ENCODE assay signal across 22 mouse cellular contexts in genomic region chr14:13399226-13400020, GRCm38 (mm10).
DNase-seq lines count a peak whose midpoint lies in the region; ATAC-seq and TF ChIP-seq lines count a peak whose summit lies in the region.
"Had no signal": no experiment of that assay in that cellular context is flagged by ENCODE, and none has a peak within 500 bp of the region (broad histone marks: within the 10 kb centered on the region; RNA-seq: fewer than 3 reads in every experiment).

No protein-coding gene starts in this region.

- peak; percentile 67; the same call in 1 of the 2 replicates for ATAC-seq in embryonic facial prominence, embryonic 14.5 days (ENCODE audit: low read depth)
- peak; percentile 57; the same call in 1 of the 2 replicates for ATAC-seq in kidney, postnatal 0 days (replicated peaks; ENCODE audit: low FRiP score, low read depth)
- ATAC-seq: forebrain, postnatal 0 days had no signal

- no peaks in the 10 kb centered on the region for H3K9me3 ChIP-seq in embryonic facial prominence, embryonic 14.5 days (ENCODE audit: control insufficient read depth, low read length)
- no peaks in the 10 kb centered on the region for H3K9me3 ChIP-seq in embryonic facial prominence, embryonic 10.5 days
- H3K9me3 ChIP-seq in kidney, postnatal 0 days (replicated peaks; ENCODE audit: low read length) = no peaks in the 10 kb centered on the region
- H3K9me3 ChIP-seq: heart, embryonic 15.5 days; hindbrain, embryonic 13.5 days; limb, embryonic 10.5 days; liver, embryonic 15.5 days; lung, embryonic 15.5 days had no signal

- no peak overlapping the region for H3K4me2 ChIP-seq in embryonic facial prominence, embryonic 14.5 days (ENCODE audit: low read depth, low read length)
- H3K4me2 ChIP-seq in kidney, postnatal 0 days (ENCODE audit: low read length) = no peak overlapping the region
- H3K4me2 ChIP-seq: heart, embryonic 15.5 days; hindbrain, embryonic 13.5 days; liver, embryonic 15.5 days; lung, embryonic 15.5 days had no signal

- no peak for DNase-seq in embryonic facial prominence, embryonic 14.5 days (ENCODE audit: low spot score)
- no peak for DNase-seq in embryonic facial prominence, embryonic 10.5 days (ENCODE audit: low spot score)
- DNase-seq in kidney, postnatal 0 days (ENCODE audit: low spot score) = peak; percentile 70
- DNase-seq in kidney, adult 11 months = no peak
- peak; percentile 8 for DNase-seq in R1 (ENCODE audit: low read depth, low spot score)
- peak; percentile 26 for DNase-seq in telencephalon, adult 2 months (ENCODE audit: low read depth, low spot score)
- DNase-seq in left cerebral cortex, postnatal 10 days (ENCODE audit: extremely low spot score in 1 of 2, low spot score in 2 of 2) = no peak
- DNase-seq: adrenal gland, postnatal 25 days; cerebellum, adult 11 months; forebrain, postnatal 0 days; heart, postnatal 36 days; kidney, adult 9 months; liver; lung, postnatal 4 days; midbrain, embryonic 14.5 days; thymus, adult 2 months; thymus, postnatal 4 days had no signal

- intact Hi-C loops in left cerebral cortex, postnatal 10 days (cut with DNase I) = no loop called here

- H3K36me3 ChIP-seq in embryonic facial prominence, embryonic 14.5 days (ENCODE audit: control insufficient read depth, insufficient read depth, low read length) = no peaks in the 10 kb centered on the region
- no peaks in the 10 kb centered on the region for H3K36me3 ChIP-seq in embryonic facial prominence, embryonic 10.5 days (replicated peaks)
- no peaks in the 10 kb centered on the region for H3K36me3 ChIP-seq in kidney, postnatal 0 days (ENCODE audit: insufficient read depth, low read length)
- H3K36me3 ChIP-seq: heart, embryonic 15.5 days; hindbrain, embryonic 13.5 days; limb, embryonic 10.5 days; liver, embryonic 15.5 days; lung, embryonic 15.5 days had no signal

- H3K27me3 ChIP-seq in embryonic facial prominence, embryonic 14.5 days (replicated peaks; ENCODE audit: control insufficient read depth, insufficient read depth, low read length) = no peaks in the 10 kb centered on the region
- H3K27me3 ChIP-seq in embryonic facial prominence, embryonic 10.5 days (replicated peaks; ENCODE audit: low read depth, poor library complexity, severe bottlenecking) = no peaks in the 10 kb centered on the region
- no peaks in the 10 kb centered on the region for H3K27me3 ChIP-seq in kidney, postnatal 0 days (ENCODE audit: insufficient read depth, low read length)
- H3K27me3 ChIP-seq: heart, embryonic 15.5 days; hindbrain, embryonic 13.5 days; liver, embryonic 15.5 days; lung, embryonic 15.5 days had no signal

- no peak overlapping the region for H3K9ac ChIP-seq in embryonic facial prominence, embryonic 14.5 days (ENCODE audit: low read depth, low read length)
- no peak overlapping the region for H3K9ac ChIP-seq in kidney, postnatal 0 days (ENCODE audit: low read depth, low read length)
- H3K9ac ChIP-seq: forebrain, postnatal 0 days; heart, embryonic 15.5 days; hindbrain, embryonic 13.5 days; liver, embryonic 15.5 days; lung, embryonic 15.5 days had no signal

- H3K4me3 ChIP-seq in embryonic facial prominence, embryonic 14.5 days (ENCODE audit: low read depth, low read length) = no peak overlapping the region
- no peak overlapping the region for H3K4me3 ChIP-seq in embryonic facial prominence, embryonic 10.5 days
- H3K4me3 ChIP-seq in kidney, postnatal 0 days (replicated peaks; ENCODE audit: low read depth, low read length) = no peak overlapping the region
- H3K4me3 ChIP-seq: heart, embryonic 15.5 days; hindbrain, embryonic 13.5 days; limb, embryonic 10.5 days; liver, embryonic 15.5 days; lung, embryonic 15.5 days had no signal

- 39% methylated on average over 6 of the region's 6 CpGs for WGBS in embryonic facial prominence, embryonic 14.5 days
- 62% methylated on average over 6 of the region's 6 CpGs for WGBS in embryonic facial prominence, embryonic 10.5 days
- WGBS in kidney, postnatal 0 days = 10% methylated on average over 6 of the region's 6 CpGs

- no peak overlapping the region for H3K27ac ChIP-seq in embryonic facial prominence, embryonic 14.5 days (replicated peaks; ENCODE audit: low read depth, low read length)
- H3K27ac ChIP-seq in embryonic facial prominence, embryonic 10.5 days (replicated peaks) = no peak overlapping the region
- no peak overlapping the region for H3K27ac ChIP-seq in kidney, postnatal 0 days
- H3K27ac ChIP-seq: heart, embryonic 15.5 days; hindbrain, embryonic 13.5 days; limb, embryonic 10.5 days; liver, embryonic 15.5 days; lung, embryonic 15.5 days had no signal

- H3K4me1 ChIP-seq in embryonic facial prominence, embryonic 14.5 days (ENCODE audit: control insufficient read depth, insufficient read depth, low read length) = no peaks in the 10 kb centered on the region
- H3K4me1 ChIP-seq in embryonic facial prominence, embryonic 10.5 days = no peaks in the 10 kb centered on the region
- H3K4me1 ChIP-seq in kidney, postnatal 0 days (replicated peaks; ENCODE audit: insufficient read depth, low read length) = no peaks in the 10 kb centered on the region
- H3K4me1 ChIP-seq: heart, embryonic 15.5 days; hindbrain, embryonic 13.5 days; limb, embryonic 10.5 days; liver, embryonic 15.5 days; lung, embryonic 15.5 days had no signal

- no peak for TF ChIP-seq CTCF in kidney, postnatal 0 days (IDR thresholded peaks at IDR 0.05; ENCODE audit: low read depth)

Comparison
In these comparisons a context has a peak if more than half of its experiments do, and no peak if none do; other contexts are left out.
1. DNase-seq: peak in kidney, postnatal 0 days (single experiment), R1 (single experiment) and telencephalon, adult 2 months (single experiment); none in embryonic facial prominence, embryonic 14.5 days (single experiment), embryonic facial prominence, embryonic 10.5 days (single experiment), kidney, adult 11 months (single experiment) and left cerebral cortex, postnatal 10 days (0 of 2).